Mouse (Mus musculus) CH12F3 (cell line): ENCODE data around the gene Ccdc138.

Source experiments
- in situ Hi-C: fragments of 300-500 bp; cut with MboI; formaldehyde crosslinking; loops from 2 replicates; pipeline ENCODE4 v1.14.3; 2020; ENCODE audit warnings: low sequenced_read_pairs

Gene Ccdc138

DNA sequence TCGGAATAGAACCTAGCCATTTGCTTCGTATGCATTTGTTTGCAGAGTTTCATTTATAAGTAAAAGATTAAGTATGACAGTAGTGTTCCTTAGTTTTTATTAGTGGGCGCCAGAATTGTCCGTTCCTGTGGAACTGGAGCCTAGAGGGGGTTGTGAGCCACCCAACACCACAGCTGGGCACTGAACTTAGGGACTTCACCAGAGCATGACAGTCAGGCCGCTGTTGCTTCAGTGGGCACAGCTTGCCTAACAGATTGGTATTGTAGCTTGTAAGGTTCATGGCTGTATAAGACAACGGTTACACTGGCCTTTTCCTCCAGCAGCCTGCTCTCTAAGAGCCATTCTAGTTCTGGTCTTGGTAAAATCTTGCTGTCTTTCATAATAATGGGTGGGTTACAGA, 62.8 kb downstream of the Ccdc138 start:
- in situ Hi-C loops, result no loop called here

DNA sequence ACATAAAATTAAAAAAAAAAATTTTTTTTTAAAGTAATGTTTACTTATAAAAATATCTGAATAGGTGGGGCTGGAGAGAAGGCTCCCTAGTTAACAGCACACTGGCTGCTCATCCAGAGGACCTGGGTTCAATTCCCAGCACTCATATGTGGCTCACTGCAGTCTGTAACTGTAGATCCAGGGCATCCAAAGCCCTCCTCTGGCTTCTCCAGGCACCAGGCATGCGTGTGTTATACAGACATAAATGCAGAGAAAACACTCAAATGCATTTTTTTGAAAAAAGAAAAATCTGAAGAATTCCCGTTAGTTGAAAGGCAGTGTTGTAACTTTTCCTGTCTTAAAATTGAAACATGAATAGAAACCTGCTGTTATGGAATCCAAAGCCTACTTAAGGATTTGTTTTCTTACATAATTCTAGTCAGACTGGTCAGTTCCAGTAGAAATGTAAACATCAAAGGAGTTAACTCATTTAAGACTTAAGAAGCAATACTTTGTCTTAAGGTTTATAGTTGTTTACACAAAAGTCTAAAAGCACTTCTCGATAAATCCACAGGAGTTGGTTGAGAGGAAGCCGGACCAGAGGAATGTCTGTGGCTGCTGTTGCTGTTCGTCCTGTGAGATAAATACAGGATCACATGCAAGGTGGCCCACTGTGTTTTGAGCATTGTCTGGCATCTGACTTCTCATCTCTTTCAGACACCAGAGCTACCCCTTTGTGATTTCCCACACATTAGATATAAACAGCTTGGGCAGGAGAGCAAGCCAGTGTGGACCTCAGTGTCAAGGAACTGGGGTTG, 87.9 kb downstream of the Ccdc138 start:
- in situ Hi-C loops, result loop anchor here (25.0 kb wide), 1 partner anchor 1148 kb away; no protein-coding TSS in a partner anchor

DNA sequence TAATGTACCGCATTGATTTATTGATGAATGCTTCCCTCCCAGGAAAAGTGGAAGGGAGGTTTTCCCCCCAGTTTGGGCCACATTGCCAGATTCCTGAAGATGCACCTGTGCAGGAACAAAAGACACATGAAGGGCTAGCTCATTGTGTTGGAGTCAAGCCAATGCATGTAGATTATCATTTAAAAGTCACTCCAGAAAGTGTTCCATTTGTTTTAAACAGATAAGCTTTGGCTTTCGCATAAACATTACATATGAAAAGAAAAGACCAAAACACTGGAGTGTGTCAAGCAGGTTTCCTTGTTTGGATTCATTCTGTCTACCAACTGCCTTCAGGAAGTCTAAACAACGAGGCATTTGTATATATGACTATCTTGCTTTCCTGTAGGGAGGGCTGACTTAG, 96.7 kb downstream of the Ccdc138 start:
- in situ Hi-C loops, result loop anchor here (25.0 kb wide), 1 partner anchor 1157 kb away; no protein-coding TSS in a partner anchor

DNA sequence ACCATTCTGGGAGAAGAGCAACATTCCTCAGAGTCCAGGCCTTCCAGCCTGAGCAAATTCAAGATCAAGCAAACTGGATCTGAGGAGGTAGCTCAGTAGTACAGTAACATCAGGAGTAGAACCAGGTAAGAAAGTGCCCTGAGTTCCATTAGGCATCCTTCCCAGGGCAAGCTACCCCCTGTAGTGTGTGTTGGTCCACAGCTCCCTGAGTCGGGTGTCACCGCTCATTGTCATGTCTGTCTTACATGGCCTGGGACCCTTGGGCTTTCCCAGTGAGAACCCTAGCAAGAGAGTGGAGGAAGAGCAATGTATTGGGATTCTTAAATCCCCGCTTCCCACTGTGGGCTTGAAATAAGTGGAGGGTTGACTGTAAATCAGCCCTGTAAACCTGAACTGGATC, 97.4 kb downstream of the Ccdc138 start:
- in situ Hi-C loops, result loop anchor here (25.0 kb wide), 1 partner anchor 1158 kb away; no protein-coding TSS in a partner anchor

DNA sequence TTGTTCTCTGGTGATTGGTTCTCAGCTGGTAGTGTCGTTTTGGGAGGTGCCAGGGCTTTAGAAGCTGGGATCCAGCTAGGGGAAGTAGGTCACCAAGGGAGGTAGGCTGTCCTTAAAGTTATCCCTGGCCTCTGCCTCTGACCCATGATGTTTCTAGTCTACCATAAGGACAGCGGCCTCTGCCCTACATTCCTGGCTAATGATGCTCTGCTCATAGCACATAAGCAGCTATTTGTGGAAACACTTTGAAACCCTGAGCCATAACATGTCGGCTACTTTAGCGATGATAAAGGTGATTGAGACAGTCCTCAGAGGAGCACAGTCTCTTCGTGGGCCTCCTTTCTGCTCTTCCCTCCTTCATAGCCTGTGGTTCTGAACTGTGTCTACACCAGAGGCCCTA, 98.1 kb downstream of the Ccdc138 start:
- in situ Hi-C loops, result loop anchor here (25.0 kb wide), 1 partner anchor 1159 kb away; no protein-coding TSS in a partner anchor

DNA sequence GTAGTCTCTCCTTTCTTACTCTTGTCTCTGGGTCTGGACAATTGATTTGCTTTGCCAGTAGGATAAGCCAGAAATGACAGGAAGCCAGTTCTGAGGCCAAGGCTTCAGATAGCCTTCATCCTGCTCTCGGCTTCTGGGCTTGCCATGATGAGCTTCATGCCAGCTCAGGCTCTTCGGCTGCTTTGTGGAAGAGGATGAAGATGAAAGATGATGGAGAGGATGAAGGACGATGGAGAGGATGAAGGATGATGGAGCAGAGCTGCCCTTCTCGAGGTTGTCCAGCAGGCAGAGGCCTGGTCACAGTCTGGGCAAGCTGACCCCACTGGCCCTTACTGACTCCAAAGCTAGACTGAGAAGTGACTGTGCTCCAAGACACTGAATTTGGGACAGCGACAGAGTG, 102.4 kb downstream of the Ccdc138 start:
- in situ Hi-C loops, result no loop called here

DNA sequence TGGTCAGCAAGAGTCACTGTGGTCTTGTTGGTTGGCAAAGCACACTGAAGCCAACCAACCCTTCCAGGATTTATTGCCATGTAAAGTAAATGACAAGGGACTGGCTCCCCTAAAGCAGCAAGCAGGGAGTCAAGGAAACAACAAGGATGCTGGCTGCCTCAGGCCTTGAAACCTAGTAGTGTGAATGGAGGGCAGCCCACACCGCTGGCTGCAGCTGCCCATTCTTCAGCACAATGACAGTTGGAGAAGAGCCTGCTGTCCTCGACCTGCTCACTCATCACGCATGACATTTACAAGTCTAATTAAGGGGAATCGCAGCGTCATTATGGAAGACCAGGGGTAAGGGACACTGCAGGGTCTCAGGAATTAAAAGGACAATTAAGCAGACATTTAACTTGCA, 103.2 kb downstream of the Ccdc138 start:
- in situ Hi-C loops, result no loop called here

DNA sequence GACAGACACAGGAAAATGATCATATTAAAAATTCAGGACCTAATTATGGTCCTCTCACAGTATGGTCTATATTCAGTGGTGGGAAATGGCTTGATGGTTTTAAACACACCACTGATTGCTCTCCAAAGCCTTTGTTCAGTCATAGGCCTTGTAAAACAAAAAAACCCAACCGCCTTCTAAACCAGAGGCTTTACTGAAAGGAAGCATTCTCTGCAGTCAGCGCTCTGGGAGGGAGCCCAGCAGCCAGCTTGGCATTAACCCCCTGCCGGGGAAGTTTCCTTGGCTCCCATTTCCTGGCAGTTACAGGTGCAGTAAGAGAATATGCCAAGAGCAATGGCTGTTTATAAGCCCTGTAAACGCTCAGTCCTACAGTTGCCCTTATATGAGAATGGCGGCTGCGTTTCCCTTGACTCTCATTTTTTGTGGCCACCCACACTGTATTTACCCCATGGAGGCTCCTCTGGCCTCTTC, 103.7 kb downstream of the Ccdc138 start:
- in situ Hi-C loops, result no loop called here

DNA sequence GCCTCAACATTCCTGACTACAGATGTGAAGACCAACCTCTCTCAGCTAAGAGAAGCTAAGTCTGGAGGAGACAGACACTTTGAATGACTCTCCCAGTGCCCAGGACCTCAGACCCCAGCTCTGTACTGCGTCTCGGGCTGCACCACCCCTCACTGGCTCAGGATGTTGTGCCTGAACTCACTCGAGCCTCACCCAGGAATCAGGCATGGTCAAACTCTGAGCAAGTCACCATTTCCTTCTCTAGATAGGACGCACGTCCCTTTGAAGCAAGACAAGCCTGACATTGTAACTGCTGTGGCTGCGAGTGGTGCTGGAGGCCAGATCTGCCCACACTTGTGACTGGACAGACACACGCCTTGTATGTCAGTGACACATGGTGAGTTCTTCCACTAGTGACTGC, 104.2 kb downstream of the Ccdc138 start:
- in situ Hi-C loops, result no loop called here

DNA sequence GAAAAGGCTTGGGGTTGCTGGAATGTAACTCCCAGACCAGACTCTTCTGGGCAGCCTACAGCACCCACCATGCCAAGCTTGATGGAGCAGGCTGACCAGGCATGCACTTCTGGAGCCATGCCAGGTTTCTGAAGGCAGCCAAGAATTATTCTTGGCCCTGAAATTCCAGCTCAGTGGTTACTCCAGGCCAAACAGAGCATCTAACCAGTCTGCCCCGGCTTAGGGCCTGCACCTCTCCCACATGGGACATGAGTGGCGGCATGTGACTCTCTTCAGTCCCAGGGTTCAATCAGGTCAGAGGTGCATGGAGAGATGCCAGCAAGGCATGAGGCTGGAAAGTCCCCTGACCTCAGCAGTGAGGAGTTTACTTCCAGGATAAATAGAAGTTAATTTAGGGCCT, 107.0 kb downstream of the Ccdc138 start:
- in situ Hi-C loops, result no loop called here

DNA sequence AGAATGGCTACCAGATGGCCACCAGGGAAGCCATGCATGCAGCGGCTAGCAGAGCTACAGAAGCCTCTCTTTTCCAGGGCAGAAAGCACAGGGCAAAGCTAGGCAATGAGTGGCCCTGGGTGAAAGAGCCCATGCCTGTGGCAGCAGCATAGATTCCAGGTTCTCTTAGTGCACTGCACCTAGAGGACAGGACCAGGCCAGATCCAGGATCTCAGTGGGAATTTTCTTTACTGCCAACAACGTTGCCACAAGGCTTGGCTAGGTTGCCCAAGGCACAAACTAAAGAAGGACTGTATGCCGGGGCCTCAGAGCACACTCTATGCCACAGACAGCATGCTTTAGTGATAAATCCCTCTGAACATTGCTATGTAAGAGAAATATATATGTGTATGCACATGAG, 108.6 kb downstream of the Ccdc138 start:
- in situ Hi-C loops, result no loop called here

DNA sequence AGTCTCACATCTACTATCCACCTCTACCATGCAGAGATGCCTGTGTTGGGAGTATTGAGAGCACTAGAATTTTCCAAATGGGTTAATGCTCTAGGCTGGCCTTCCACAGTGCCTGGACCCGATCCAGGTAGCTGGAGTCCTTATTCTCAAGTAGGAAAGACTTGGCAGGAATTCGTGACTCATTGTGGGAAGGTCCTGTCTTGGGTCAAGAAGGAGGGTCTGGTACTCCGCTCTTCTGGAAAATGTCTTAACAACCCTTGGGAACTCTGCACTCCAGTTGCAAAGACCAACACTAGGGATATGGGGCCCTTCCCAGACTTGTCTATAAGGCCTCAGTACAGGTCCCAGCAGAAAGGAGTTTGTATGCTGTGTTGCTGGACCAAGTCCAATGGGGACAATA, 111.1 kb downstream of the Ccdc138 start:
- in situ Hi-C loops, result no loop called here

DNA sequence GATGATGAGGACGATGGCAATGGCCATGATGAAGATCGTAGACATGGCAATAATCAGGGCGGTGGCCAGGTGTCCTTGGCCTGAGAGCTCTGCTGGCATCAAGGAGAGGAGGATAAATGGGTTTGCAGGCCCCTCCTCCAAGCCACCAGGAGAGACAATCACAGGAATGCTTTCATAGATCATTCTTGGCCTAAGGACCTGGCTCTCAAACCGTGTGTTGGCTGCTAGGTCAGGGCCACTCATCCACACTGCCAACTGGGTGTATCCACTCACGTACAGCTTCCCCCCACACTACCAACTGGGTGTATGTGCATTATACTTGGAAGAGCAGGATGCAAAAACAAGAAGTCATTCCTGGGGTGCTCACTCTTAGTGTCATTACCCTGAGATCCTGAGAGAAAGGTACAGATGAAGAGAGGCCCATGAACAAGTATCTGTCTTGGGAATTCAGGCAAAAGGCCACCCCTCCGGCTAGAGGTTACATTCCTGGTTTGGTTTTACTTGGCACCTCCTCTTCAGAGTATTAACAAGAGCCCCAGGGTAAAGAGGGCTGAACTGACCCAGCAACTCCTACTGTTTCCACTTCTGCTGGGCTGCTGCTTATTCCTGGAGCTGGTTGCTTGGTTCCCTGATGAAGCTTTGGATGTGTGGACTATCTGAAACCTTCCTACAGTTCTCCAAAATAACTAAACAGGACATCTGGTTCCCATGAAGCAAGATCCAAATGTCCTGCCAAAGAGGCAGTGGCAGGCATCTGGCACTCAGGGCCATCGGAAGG, 112.9 kb downstream of the Ccdc138 start:
- in situ Hi-C loops, result no loop called here

DNA sequence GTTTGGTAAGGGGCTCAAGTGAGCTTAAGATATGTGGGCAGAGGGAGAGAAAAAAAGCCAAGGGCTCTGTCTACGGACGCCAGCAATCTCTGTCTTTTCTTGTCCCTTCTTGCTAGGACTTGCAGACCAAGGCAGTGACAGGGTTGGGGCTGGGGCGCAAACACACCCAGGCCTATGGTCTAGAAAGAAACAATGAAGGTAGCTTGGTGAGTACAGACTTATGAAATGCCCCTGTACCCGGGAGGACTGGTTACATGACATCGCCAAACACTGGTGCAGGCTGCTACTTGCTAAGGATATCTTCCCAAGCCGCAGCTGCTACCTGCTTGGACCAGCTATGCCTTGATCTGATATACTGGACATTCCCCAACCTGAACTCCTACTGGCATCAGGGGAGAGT, 116.9 kb downstream of the Ccdc138 start:
- in situ Hi-C loops, result no loop called here

DNA sequence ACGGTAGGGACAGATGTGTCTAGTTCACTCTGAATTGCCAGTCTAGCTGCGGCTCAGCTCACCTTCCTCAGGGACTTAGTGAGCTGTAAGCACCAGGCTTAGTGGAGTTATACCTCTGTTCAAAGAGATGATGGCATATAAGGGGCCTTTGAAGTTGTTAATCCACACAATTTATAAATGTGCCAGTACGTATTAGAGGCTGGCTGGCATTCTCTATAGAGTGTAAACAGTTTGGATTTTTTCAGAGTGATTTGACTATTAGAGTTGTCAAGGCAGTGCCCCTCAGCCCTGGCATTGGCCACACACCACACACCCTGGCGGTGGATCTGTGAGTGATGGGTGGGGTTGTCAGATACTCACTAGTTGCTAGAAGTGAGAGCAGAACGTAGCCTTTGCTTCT, 118.8 kb downstream of the Ccdc138 start:
- in situ Hi-C loops, result no loop called here

DNA sequence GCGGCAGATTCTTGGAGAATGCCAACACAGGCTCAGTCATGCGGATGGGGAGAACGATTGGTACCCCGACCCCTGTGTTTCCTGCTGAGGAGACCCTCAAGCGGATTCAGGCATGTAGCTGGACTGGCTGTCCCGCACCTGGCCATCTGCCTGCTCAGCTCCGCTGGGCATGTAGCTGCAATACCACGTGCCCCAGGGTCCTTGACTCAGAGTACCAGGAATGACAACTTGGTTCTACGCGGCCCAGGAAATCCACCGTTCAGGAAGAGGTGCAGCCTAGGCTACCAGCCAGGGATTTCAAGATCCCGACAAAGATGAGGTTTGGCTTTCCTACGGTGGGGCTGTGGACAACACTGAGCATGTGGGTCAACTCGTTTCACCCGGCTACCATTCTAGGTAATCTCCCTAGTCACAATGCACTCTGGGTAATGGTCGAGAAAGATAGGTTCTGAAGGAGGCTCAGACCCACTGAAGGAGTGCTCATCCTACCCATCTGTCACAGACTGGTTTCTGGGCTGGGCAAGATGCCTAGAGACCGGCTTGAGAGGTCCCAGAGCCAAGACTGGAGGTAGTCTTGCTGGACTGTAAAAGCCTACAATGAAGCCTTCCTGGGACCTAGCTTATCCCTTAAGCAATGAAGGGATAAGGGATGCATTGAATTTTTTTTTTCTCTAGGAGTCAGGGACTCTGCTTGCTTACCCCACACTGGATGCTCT, 120.9 kb downstream of the Ccdc138 start:
- in situ Hi-C loops, result no loop called here

DNA sequence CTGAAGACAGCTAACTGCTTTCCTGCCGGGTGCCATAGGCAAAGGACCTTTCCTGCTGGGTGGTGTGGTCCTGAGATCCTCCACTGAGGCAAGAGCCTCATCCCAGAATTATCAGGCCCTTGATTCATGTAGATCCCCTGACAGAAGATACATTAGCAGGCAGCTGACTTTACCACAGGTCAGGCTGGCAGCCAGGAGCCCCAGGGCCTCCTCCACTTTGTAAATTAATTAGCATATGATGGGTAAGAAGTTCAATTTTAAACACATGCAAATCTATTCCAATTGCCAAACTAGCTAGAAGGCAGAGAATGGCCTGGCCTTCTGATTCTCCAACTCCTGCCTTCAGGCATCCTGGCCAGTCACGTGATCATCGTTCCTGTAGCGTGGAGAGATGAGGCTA, 121.5 kb downstream of the Ccdc138 start:
- in situ Hi-C loops, result no loop called here

DNA sequence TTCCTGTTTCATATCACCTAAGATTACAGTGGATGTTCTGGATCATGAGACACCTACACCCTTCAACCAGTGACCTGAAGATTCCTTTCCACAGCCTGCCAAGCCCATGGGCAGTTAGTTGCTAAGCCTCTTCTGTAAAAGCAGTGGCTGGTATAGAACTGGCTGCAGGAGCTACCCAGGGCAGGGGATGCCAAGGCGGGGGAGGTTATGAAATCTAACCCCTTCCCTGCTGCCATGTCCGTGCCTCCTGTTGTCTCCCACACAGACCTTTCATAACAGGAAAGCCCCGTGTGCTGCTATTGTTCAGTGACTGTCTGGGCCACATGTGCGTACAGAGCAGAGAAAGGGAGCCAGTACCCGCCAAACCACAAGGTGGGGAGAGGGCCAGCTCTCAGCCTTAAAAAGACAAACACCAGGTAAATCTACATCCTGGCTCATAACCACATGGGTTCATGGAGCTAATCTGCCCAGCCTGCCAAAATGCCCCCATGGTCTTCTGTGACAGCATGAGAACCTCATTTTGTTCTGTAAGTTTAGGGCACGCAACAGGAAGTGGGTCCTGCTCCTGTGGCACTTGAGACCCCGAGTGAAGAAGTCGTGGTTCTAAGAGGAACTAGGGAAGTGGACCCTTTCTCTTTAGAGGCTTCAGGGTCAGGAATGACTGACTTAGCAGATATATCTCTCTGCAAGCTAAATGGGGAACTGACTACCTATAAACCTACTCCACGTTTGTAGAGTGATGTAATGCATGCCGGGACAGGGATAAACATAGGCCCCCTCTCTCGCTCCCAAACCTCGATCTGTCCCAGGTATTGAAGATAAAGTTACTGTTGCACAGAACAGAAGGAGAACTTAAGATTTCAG, 127.3 kb downstream of the Ccdc138 start:
- in situ Hi-C loops, result no loop called here
